29 mouse cellular contexts compared by ENCODE assay signal in genomic region chr11:52120415-52120814, GRCm38 (mm10). TPM values are rescaled to one million over a fixed set of nuclear protein-coding genes. Genes with fewer than 3 reads are reported as not detected.
A peak's percentile ranks its signal among the peaks of the same experiment; 100 is the strongest.
DNase-seq lines count a peak whose midpoint lies in the region; ATAC-seq and TF ChIP-seq lines count a peak whose summit lies in the region.
"Not testable (repeated sequence)": the region's sequence is repeated elsewhere in the genome, so short reads cannot be mapped to it uniquely, and the experiment has no call there.
"Had no signal": no experiment of that assay in that cellular context is flagged by ENCODE, and none has a peak within 500 bp of the region (broad histone marks: within the 10 kb centered on the region; RNA-seq: fewer than 3 reads in every experiment).

No protein-coding gene starts in this region.

- H3K27ac ChIP-seq in CH12.LX (ENCODE audit: insufficient read depth, low read depth); heart, adult 2 months; kidney, adult 2 months (ENCODE audit: insufficient read depth, low read depth, low read length); left cerebral cortex, adult 2 months; liver, postnatal 0 days (ENCODE audit: low read depth); lung, postnatal 0 days (ENCODE audit: low read length); stomach, postnatal 0 days (replicated peaks): not testable (repeated sequence)

- not testable (repeated sequence) for ATAC-seq in Patski; liver, postnatal 0 days; lung, postnatal 0 days; stomach, postnatal 0 days (ENCODE audit: low FRiP score, low TSS enrichment)

- not testable (repeated sequence) for H3K4me3 ChIP-seq in CH12.LX (replicated peaks in 1 of 3; ENCODE audit: low read depth in 2 of 3, low read length in 2 of 3, poor library complexity in 1 of 3); heart, adult 2 months; kidney, adult 2 months (ENCODE audit: insufficient read depth, low read depth, low read length); left cerebral cortex, adult 2 months; liver, postnatal 0 days (ENCODE audit: low read depth, low read length); lung, postnatal 0 days (ENCODE audit: low read depth, low read length); stomach, postnatal 0 days (ENCODE audit: low read depth, low read length)

- not testable (repeated sequence) for H3K9ac ChIP-seq in CH12.LX (ENCODE audit: insufficient read depth, low read depth); heart, adult 2 months (ENCODE audit: low read depth, low read length); liver, postnatal 0 days (replicated peaks); lung, postnatal 0 days (replicated peaks; ENCODE audit: low read depth); stomach, postnatal 0 days (ENCODE audit: low read length)

- in situ Hi-C loops in CH12.LX (cut with MboI; ENCODE audit: low pct_ligation_motif_present, low pct_unique_long_range_greater_than_20kb, low sequenced_read_pairs); Patski (cut with MboI; ENCODE audit: low pct_unique_long_range_greater_than_20kb): not testable (repeated sequence)

- intact Hi-C loops in heart, adult 2 months (cut with DNase I); left cerebral cortex, adult 2 months (cut with DNase I): not testable (repeated sequence)

- POLR2A ChIA-PET in Patski (lab: Charles Lee) = not testable (repeated sequence)

- not testable (repeated sequence) for TF ChIP-seq EP300 in CH12.LX (IDR thresholded peaks at IDR 0.05; ENCODE audit: low read length); heart, adult 2 months (IDR thresholded peaks at IDR 0.05; ENCODE audit: insufficient read depth, low read depth, low read length); liver, postnatal 0 days (IDR thresholded peaks at IDR 0.05; ENCODE audit: low read depth); lung, postnatal 0 days (IDR thresholded peaks at IDR 0.05); stomach, postnatal 0 days (optimal IDR thresholded peaks at IDR 0.05)

- not testable (repeated sequence) for DNase-seq in CH12.LX (ENCODE audit: extremely low read depth); Patski (ENCODE audit: low read depth, low spot score); heart, adult 2 months; kidney, adult 2 months; left cerebral cortex, adult 2 months (ENCODE audit: extremely low spot score in 1 of 2, low spot score in 2 of 2); liver, postnatal 0 days; lung, postnatal 0 days (ENCODE audit: low spot score); stomach, postnatal 0 days (ENCODE audit: low spot score)

- H3K9me3 ChIP-seq in CH12.LX (replicated peaks; ENCODE audit: low read length) = peaks cover 18% of the 10 kb centered on the region
- H3K9me3 ChIP-seq in liver, postnatal 0 days (ENCODE audit: low read length); lung, postnatal 0 days (ENCODE audit: low read length); stomach, postnatal 0 days (ENCODE audit: control insufficient read depth, low read length): not testable (repeated sequence)

- dilution Hi-C loops in CH12.LX (cut with MboI; ENCODE audit: extremely low pct_ligation_motif_present, extremely low pct_unique_long_range_greater_than_20kb, low sequenced_read_pairs) = not testable (repeated sequence)

- CTCF ChIA-PET in Patski (lab: Charles Lee) = interaction anchor here (0.9 kb wide), 1 partner anchor 11 kb away, joined by 3 read pairs; no protein-coding TSS in a partner anchor

- peak; percentile 37 to 45; a peak in 2 of 4 replicates for TF ChIP-seq CTCF in CH12.LX (conservative IDR thresholded peaks at IDR 0.05 in 1 of 2, IDR thresholded peaks at IDR 0.05 in 1 of 2; ENCODE audit: low read depth in 2 of 2, low read length in 2 of 2)
- peak; percentile 53 for TF ChIP-seq CTCF in Patski (IDR thresholded peaks at IDR 0.05)
- TF ChIP-seq CTCF in heart, adult 2 months (IDR thresholded peaks at IDR 0.05) = peak; percentile 57
- 0 out of 2 replicates have a peak, but pooled peaks have one; percentile 9 for TF ChIP-seq CTCF in kidney, adult 2 months (conservative IDR thresholded peaks at IDR 0.05; ENCODE audit: insufficient read depth, insufficient read length, low read depth, low read length)
- peak; percentile 46 for TF ChIP-seq CTCF in left cerebral cortex, adult 2 months (IDR thresholded peaks at IDR 0.05)
- peak; percentile 43 for TF ChIP-seq CTCF in liver, postnatal 0 days (IDR thresholded peaks at IDR 0.05; ENCODE audit: low read depth)
- peak; percentile 46 for TF ChIP-seq CTCF in lung, postnatal 0 days (IDR thresholded peaks at IDR 0.05)
- TF ChIP-seq CTCF in stomach, postnatal 0 days (IDR thresholded peaks at IDR 0.05; ENCODE audit: low read depth) = peak; percentile 49

- H3K4me1 ChIP-seq in CH12.LX (ENCODE audit: control insufficient read depth in 1 of 2, insufficient read depth in 2 of 2); heart, adult 2 months (ENCODE audit: control insufficient read depth, insufficient read depth, low read length); kidney, adult 2 months (ENCODE audit: control insufficient read depth, insufficient read depth, low read length); liver, postnatal 0 days (ENCODE audit: insufficient read depth); lung, postnatal 0 days (ENCODE audit: insufficient read depth, low read depth, low read length); stomach, postnatal 0 days (replicated peaks; ENCODE audit: control insufficient read depth, insufficient read depth): not testable (repeated sequence)

- peaks cover 87 to 97% of the 10 kb centered on the region in 2 experiments for H3K36me3 ChIP-seq in CH12.LX (replicated peaks in 1 of 2; ENCODE audit: control insufficient read depth in 1 of 2, insufficient read depth in 1 of 2, low read length in 1 of 2)
- peaks cover 36% of the 10 kb centered on the region for H3K36me3 ChIP-seq in heart, adult 2 months (ENCODE audit: control insufficient read depth, insufficient read depth, low read length)
- peaks cover 26% of the 10 kb centered on the region for H3K36me3 ChIP-seq in kidney, adult 2 months (ENCODE audit: control insufficient read depth, insufficient read depth, low read length)
- H3K36me3 ChIP-seq in liver, postnatal 0 days (replicated peaks; ENCODE audit: insufficient read depth, low read length) = peaks cover 90% of the 10 kb centered on the region
- peaks cover 34% of the 10 kb centered on the region for H3K36me3 ChIP-seq in lung, postnatal 0 days (ENCODE audit: insufficient read depth, low read length)
- H3K36me3 ChIP-seq in stomach, postnatal 0 days (ENCODE audit: control insufficient read depth, insufficient read depth, low read length) = peaks cover 25% of the 10 kb centered on the region

- peak; percentile 1; the same call in 1 of the 2 replicates for TF ChIP-seq RAD21 in CH12.LX (IDR thresholded peaks at IDR 0.05; ENCODE audit: low read depth, low read length)

- not testable (repeated sequence) for TF ChIP-seq POLR2A in CH12.LX (IDR thresholded peaks at IDR 0.05; ENCODE audit: low read depth, low read length); heart, adult 2 months (IDR thresholded peaks at IDR 0.05; ENCODE audit: insufficient read depth, low read depth, low read length); kidney, adult 2 months (IDR thresholded peaks at IDR 0.05; ENCODE audit: low read depth, low read length)

- H3K79me2 ChIP-seq in CH12.LX (replicated peaks; ENCODE audit: control insufficient read depth, extremely low read depth, insufficient read depth, poor library complexity, severe bottlenecking) = peaks cover 31% of the 10 kb centered on the region
- not testable (repeated sequence) for H3K79me2 ChIP-seq in heart, adult 2 months (replicated peaks; ENCODE audit: control insufficient read depth, insufficient read depth, low read length)

- not testable (repeated sequence) for H3K4me2 ChIP-seq in CH12.LX (ENCODE audit: insufficient read depth, low read depth, poor library complexity, severe bottlenecking); liver, postnatal 0 days (ENCODE audit: low read depth, low read length); lung, postnatal 0 days (replicated peaks; ENCODE audit: low read depth, low read length); stomach, postnatal 0 days (replicated peaks; ENCODE audit: low read depth)

- not testable (repeated sequence) for H3K27me3 ChIP-seq in CH12.LX (replicated peaks); Patski; heart, adult 2 months (ENCODE audit: control insufficient read depth, insufficient read depth, low read length); kidney, adult 2 months (replicated peaks; ENCODE audit: control insufficient read depth, insufficient read depth, low read length); liver, postnatal 0 days (ENCODE audit: insufficient read depth, low read length); lung, postnatal 0 days (replicated peaks; ENCODE audit: insufficient read depth, low read length); stomach, postnatal 0 days (ENCODE audit: control insufficient read depth, insufficient read depth, low read length)

RNA-seq across cellular contexts. Expression of gene Ppp2ca, which starts 21.9 kb away (rescaled TPM):
- total RNA-seq in CH12.LX (2012; rRNA removed) = 85.5 and 108 TPM in 2 replicates
- 177 and 190 TPM in 2 replicates for total RNA-seq in CH12.LX (2014; rRNA removed)
- polyA plus RNA-seq in CH12.LX (2012; ENCODE audit: insufficient read length, low read depth) = 121 and 185 TPM in 2 replicates
- polyA plus RNA-seq in Patski (2021) = 78.7 TPM
- 10 to 100 TPM; 52.7 to 58.0 TPM for total RNA-seq in heart, adult 2 months (2021)
- 31.0 and 60.7 TPM in 2 replicates for polyA plus RNA-seq in heart, adult 2 months (2012; rRNA removed)
- polyA plus RNA-seq in kidney, adult 2 months (2012; rRNA removed) = 30.9 and 38.0 TPM in 2 replicates
- total RNA-seq in left cerebral cortex, adult 2 months (2021) = 100 to 1,000 TPM; 109 to 121 TPM
- polyA plus RNA-seq in liver, postnatal 0 days (2015; fragmentation: Nextera tagmentation; extraction: Ambion mirVana) = 23.2 and 24.3 TPM in 2 replicates
- 42.1 and 44.8 TPM in 2 replicates for polyA plus RNA-seq in lung, postnatal 0 days (2015; fragmentation: Nextera tagmentation; extraction: Ambion mirVana)
- polyA plus RNA-seq in stomach, postnatal 0 days (2015; fragmentation: Nextera tagmentation; extraction: Ambion mirVana) = 63.8 and 66.5 TPM in 2 replicates

RNA-seq across cellular contexts. Expression of gene Olfr1373, which starts 24.9 kb away (rescaled TPM):
- not detected in 2 replicates for total RNA-seq in CH12.LX (2012; rRNA removed)
- not detected in 2 replicates for total RNA-seq in CH12.LX (2014; rRNA removed)
- polyA plus RNA-seq in CH12.LX (2012; ENCODE audit: insufficient read length, low read depth) = not detected in 2 replicates
- polyA plus RNA-seq in Patski (2021) = not detected
- not detected for total RNA-seq in heart, adult 2 months (2021)
- not detected in 2 replicates for polyA plus RNA-seq in heart, adult 2 months (2012; rRNA removed)
- not detected in 2 replicates for polyA plus RNA-seq in kidney, adult 2 months (2012; rRNA removed)
- total RNA-seq in left cerebral cortex, adult 2 months (2021) = not detected
- not detected in 2 replicates for polyA plus RNA-seq in liver, postnatal 0 days (2015; fragmentation: Nextera tagmentation; extraction: Ambion mirVana)
- not detected in 2 replicates for polyA plus RNA-seq in lung, postnatal 0 days (2015; fragmentation: Nextera tagmentation; extraction: Ambion mirVana)
- polyA plus RNA-seq in stomach, postnatal 0 days (2015; fragmentation: Nextera tagmentation; extraction: Ambion mirVana) = not detected in 2 replicates
- total RNA-seq: adrenal gland, adult 18-20 months; adrenal gland, postnatal 10 days; adrenal gland, postnatal 36 days; common myeloid progenitor, adult 5-6 weeks; forebrain, postnatal 0 days; gastrocnemius, adult 8-10 months; gastrocnemius, postnatal 25 days; heart, adult 18-20 months; heart, postnatal 14 days; heart, postnatal 4 days had no signal
- polyA plus RNA-seq: embryonic facial prominence, embryonic 12.5 days; embryonic facial prominence, embryonic 15.5 days; forebrain, embryonic 11.5 days; forebrain, embryonic 14.5 days; forebrain, postnatal 0 days; frontal cortex, adult 2 months; gonadal fat pad, adult 2 months; heart, embryonic 10.5 days; heart, embryonic 13.5 days; heart, embryonic 16.5 days; hindbrain, embryonic 11.5 days; hindbrain, embryonic 14.5 days had no signal
